Mouse (Mus musculus) NIH3T3 (cell line): ENCODE measurements around the gene Safb.
A peak's percentile ranks its signal among the peaks of the same experiment; 100 is the strongest.

Experiments used
- DNase-seq: peaks from one replicate; pipeline ENCODE4 v3.0.0-alpha.2; 2012; ENCODE audit warnings: low read depth

The Safb gene

GRCm38 (mm10) chr17:56584257-56585130 is at the start of gene Safb, which contains the start of gene Safb2:
Safb (plus strand) TSS chr17:56584825.
Safb2 (minus strand) TSS chr17:56584585.
- peak; percentile 100 for DNase-seq

- DNase-seq: no peak
These were observed 48.4 kb upstream of the Safb start for GRCm38 (mm10) chr17:56536192-56536591.

- no peak for DNase-seq
These were observed 47.8 kb upstream of the Safb start for GRCm38 (mm10) chr17:56536874-56537273.

- DNase-seq: no peak
These were observed 46.7 kb upstream of the Safb start for GRCm38 (mm10) chr17:56537912-56538311.

- DNase-seq: no peak
These were observed 44.1 kb upstream of the Safb start for GRCm38 (mm10) chr17:56540562-56540975.

- no peak for DNase-seq
These were observed 41.9 kb upstream of the Safb start for GRCm38 (mm10) chr17:56542736-56543135.

GRCm38 (mm10) chr17:56543684-56544224 is 40.9 kb upstream of the Safb start:
- no peak for DNase-seq

GRCm38 (mm10) chr17:56544699-56545387 is 39.8 kb upstream of the Safb start:
- DNase-seq: no peak

- no peak for DNase-seq
These were observed 38.7 kb upstream of the Safb start for GRCm38 (mm10) chr17:56545945-56546344.

GRCm38 (mm10) chr17:56546576-56546975 is 38.0 kb upstream of the Safb start:
- no peak for DNase-seq

- DNase-seq: no peak
These were observed 37.3 kb upstream of the Safb start for GRCm38 (mm10) chr17:56547116-56547845.

- DNase-seq: peak; percentile 27
These were observed 36.6 kb upstream of the Safb start for GRCm38 (mm10) chr17:56547846-56548604.

- no peak for DNase-seq
These were observed 36.0 kb upstream of the Safb start for GRCm38 (mm10) chr17:56548605-56549105.

- DNase-seq: no peak
These were observed 33.7 kb upstream of the Safb start for GRCm38 (mm10) chr17:56550784-56551475.

GRCm38 (mm10) chr17:56551841-56552581 is 32.6 kb upstream of the Safb start:
- no peak for DNase-seq

GRCm38 (mm10) chr17:56552781-56553363 is 31.8 kb upstream of the Safb start:
- DNase-seq: peak; percentile 88

GRCm38 (mm10) chr17:56554122-56554551 is 30.5 kb upstream of the Safb start, which contains the start of gene Gm20219:
Gm20219 (minus strand) TSS chr17:56554387.
- DNase-seq: no peak

GRCm38 (mm10) chr17:56558448-56558847 is 26.2 kb upstream of the Safb start:
- DNase-seq: peak; percentile 81

- peak; percentile 33 for DNase-seq
These were observed 25.2 kb upstream of the Safb start for GRCm38 (mm10) chr17:56559386-56559785.
